Mouse (Mus musculus) spleen, adult 12 weeks (tissue): ENCODE measurements around the gene Gabbr2.

Experiments
- DNase-seq: peaks from one replicate; pipeline ENCODE4 v3.0.0; 2022; ENCODE audit warnings: low spot score

Gabbr2 gene

DNA sequence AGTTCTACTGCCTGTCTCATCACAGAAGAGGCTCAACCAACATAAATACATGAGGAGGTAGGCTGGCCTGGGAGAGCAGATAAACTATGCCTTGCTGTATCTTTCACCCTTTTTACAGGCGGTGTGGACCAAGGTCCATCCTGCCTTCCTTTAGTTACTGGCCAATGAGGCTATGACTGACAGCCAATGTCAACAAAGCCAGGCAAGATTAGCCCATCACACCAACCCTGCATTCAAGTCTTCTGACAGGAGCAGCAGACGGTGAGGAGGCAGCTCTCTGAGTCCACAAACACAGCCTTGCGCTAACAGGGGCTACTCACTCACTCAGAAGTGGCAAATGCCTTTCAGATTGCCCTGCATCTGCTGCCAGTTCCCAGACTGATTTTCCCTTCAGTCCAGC lies 3.4 kb downstream of the Gabbr2 start:
- DNase-seq: no peak

GRCm38 (mm10) chr4:46987809-46988208 lies 3.9 kb downstream of the Gabbr2 start:
- DNase-seq: no peak

DNA sequence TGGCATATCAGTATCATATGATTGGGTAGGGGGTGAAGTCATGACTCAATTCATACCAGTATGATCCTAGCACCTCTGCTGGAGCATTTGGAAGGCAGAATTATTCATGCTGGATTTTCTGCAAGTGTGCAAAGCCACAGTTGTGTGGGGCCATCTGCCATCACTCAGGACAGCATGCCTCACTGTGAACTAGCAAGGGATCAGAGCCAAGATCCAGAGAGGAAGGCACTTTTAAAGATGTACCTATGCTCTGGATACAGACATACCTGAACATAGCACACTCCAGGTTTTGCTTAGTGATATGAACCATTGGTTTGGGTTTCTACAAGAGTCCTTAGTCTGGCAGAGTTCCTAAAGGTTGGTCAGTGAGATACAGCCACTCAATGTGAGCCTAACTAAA lies 5.6 kb downstream of the Gabbr2 start:
- DNase-seq: no peak

DNA sequence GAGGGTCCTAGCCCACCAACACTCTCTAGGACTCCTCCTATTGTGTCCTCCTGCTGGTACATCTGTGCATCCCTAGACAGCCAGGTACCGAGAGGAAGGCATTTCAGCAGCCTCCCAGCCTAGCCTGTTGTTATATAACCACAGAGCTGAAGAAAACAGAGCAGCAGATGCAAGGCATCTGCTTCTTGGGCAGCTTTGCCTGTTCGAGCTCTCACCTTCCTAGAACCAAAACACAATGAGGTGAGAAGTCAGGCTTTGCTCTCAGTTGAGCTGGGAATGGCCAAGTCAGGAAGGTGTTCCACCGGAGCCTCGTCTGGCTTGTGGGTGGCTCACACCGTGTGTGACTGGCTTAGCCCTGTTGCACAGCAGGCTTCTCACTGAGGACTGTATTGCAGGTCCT lies 8.8 kb downstream of the Gabbr2 start:
- no peak for DNase-seq

DNA sequence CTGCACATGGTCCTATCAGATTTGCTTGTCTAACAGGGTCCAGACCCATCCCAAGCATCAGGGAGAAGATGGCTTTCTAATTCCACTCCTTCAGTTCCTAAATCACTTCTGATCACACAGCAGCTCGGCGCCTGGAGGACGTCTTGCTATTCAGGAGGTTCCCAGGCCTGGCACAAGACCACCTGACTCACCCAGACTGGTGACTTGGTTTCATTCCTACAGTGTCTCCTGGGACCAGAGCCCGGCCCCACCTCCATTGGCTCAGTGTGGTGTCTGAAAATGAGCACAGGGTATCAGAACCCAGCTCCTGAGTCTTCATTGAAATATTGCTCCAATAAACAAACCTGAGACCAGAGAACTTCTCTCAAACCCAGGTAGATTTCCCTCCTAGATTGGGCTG lies 9.6 kb downstream of the Gabbr2 start:
- DNase-seq: no peak

DNA sequence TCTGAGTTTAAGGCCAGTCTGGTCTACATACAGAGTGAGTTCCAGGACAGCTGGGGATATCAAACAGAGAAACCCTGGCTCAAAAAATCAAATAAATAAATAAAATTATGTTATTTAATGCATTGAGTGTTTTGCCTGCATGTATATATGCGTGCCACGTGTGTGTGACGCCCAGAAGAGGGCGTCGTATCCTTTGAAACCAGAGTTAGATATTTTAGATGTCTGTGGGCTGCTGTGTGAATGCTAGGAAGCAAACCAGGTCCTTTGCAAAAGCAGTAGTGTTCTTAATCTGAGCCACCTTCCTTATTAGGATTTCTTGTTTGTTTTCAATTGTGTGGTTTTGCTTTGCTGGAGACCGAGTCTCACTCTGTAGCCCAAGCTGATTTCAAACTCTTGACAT lies 13.3 kb downstream of the Gabbr2 start:
- no peak for DNase-seq

GRCm38 (mm10) chr4:46977161-46977560 lies 14.5 kb downstream of the Gabbr2 start:
- no peak for DNase-seq

DNA sequence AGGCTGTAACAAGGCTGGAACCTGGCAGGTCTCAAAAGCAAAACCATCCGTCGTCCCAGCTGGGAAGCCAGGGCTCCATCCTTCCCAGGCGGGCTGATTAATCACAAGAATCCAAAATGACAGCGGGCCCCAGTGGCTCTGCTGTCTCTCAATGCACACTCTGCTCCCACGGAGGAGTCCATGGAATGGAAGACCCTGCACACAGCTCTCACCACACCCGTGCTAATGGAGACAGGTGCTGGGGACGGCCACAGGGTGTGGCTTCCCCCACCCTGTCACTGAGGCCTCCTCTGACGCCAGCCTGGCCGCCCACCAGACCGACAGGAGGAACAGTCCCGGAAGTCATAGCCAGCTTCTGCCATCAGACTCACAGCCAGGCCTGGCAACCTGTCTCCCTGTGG lies 15.0 kb downstream of the Gabbr2 start:
- DNase-seq: no peak

GRCm38 (mm10) chr4:46973322-46973721 lies 18.4 kb downstream of the Gabbr2 start:
- no peak for DNase-seq

- no peak for DNase-seq
Measured at GRCm38 (mm10) chr4:46967981-46968380, 23.7 kb downstream of the Gabbr2 start.

DNA sequence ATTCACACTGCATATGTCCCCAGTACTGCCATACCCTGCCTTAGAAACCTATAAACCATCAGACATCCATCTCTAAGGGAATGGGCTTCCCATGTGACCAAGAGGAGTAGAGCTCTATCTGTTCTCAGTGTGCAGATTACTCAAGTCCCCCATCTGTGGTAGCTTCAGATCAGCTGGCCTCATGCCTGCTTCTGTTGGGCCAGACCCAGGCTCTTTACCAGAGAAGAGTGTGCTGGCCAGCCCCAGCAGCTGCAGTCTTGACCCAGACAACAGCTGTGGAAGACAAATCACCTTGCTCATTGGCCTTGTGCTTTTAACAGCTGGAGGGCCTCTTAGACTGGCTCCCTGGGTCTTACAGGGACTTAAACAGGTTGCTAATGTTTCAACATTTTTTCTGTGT lies 25.1 kb downstream of the Gabbr2 start:
- DNase-seq: no peak

DNA sequence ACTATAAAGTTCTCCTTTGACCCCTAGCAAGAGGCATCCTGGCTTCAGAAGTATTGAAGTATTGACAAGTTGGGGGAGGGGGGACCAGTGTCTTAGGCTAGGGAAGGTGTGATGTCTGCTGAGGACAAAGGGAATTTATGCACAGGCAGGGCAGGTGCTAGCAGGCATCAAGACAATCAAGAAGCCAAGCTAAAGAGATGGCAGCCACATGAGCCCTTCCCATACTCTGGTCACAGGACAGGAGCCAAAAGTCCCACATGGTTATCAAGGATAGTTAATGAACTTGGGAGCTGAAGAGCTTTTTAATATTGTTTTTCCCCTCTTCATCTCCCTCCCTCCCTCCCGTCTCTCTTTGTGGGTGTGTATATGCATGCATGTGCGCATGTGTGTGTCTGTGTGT lies 30.3 kb downstream of the Gabbr2 start:
- DNase-seq: no peak

DNA sequence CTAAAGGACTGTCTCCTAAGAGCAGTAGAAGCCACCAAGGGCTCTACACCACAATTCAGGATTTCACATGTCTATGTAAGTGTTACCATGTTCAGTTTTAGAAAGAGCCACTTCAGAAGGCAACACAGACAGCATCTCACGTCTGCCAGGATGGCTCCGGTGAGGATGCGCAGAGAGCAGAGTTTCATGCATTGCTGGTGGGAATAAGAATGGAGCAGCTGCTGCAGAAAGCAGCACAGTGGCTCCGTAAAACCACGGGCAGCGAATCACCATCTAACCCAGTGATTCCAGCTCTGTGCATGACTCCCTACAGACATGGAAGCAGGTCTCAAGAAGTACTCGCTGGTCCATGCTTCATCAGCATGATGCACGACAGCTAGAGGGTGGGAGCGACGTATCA lies 31.5 kb downstream of the Gabbr2 start:
- DNase-seq: no peak

- DNase-seq: no peak
Measured at GRCm38 (mm10) chr4:46959776-46960175, 31.9 kb downstream of the Gabbr2 start.

GRCm38 (mm10) chr4:46957955-46958354 lies 33.7 kb downstream of the Gabbr2 start:
- DNase-seq: no peak

GRCm38 (mm10) chr4:46956966-46957365 lies 34.7 kb downstream of the Gabbr2 start:
- no peak for DNase-seq

- DNase-seq: no peak
Measured at GRCm38 (mm10) chr4:46953021-46953420, 38.7 kb downstream of the Gabbr2 start.

- no peak for DNase-seq
Measured at GRCm38 (mm10) chr4:46952562-46952961, 39.1 kb downstream of the Gabbr2 start.

DNA sequence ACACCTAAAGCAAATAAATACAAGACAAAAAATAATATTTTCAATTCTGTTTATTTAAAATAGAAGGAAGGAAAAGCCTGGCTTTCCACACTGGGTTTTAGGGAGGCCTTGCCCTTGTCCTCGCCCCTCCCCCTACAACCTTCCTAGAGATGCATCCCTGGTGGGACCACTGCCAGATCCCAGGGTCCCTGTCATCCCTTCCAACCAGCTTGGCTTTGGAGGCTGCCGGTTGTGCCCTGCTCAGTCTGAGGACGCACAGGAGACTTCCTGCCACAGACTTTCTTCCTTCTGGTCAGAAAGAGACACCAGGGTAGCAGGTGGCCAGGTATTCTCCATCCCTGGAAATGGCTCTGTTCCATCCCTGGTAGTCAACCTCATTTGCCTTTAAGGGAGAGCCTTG lies 57.4 kb downstream of the Gabbr2 start:
- DNase-seq: no peak

- DNase-seq: no peak
Measured at GRCm38 (mm10) chr4:46933590-46933989, 58.1 kb downstream of the Gabbr2 start.

DNA sequence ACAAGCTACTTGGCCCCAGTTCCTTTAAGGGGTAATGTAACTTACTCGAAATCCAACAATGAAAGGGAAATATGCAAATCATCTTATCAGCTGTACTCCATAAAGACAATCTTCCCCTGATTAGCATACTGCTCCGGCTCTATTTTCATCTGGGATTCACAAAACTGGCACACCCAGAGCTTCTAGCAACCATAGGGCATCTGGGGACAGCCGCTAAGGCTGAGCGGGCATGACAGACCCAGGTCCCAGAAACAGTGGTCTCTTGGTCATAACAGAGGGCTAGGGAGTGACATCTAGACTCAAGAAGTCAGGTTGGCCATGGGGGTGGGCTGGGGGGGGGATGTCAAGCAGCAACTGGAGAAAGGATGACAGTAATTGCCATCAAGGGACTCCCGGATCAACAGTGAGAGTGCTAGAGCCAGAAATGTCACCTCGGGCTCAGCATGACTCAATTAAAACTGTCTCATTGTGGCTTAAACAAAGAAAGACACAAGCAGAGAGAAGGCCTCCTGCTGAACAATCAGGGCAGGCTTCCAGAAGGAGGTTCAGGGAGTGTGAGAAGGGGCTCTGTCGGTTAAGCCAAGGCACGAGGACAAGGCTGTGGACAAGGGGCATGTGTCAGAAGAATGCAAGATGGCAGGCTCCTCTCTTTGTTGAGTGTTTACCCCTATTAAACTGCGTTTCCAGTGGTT lies 59.8 kb downstream of the Gabbr2 start:
- DNase-seq: no peak

- no peak for DNase-seq
Measured at GRCm38 (mm10) chr4:46928112-46928511, 63.6 kb downstream of the Gabbr2 start.

DNA sequence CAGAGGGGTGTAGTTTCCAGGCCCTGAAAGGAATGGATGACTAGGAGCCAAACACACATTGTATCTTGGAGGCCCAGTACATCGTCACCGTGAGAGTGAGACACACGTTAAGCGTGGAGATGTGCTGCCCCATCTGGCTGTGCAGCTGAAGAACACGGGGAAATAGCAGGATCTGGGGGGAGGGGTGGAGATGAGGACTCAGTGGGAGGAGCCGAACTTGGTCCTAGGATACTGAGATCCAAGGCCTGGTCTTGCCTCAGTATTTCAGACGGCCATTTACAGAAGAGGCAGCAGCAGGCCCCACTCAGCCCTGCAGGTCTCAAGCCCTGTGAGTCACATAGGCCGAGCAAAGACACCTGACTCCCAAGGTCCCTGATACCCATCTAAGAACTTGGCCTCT lies 72.5 kb downstream of the Gabbr2 start:
- DNase-seq: no peak

DNA sequence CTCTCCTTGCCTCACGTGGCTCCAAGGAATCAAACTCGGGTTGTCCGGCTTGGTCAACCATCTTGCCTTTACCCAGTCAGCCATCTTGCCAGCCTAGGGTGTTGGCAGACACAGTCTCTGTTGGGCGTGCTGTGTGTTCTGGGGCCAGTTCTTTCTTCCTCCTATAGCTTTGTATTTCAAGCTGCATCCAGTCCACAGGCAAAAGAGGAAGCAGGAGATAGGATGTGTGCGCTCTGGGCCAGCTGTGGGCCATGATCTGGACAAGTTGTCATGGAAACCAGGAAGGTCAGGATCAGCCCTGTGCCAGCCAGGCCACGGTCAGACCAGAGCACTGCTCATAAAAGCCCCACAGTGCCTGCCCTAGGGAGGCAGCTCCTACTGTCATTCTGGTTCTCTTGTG lies 74.9 kb downstream of the Gabbr2 start:
- DNase-seq: no peak

DNA sequence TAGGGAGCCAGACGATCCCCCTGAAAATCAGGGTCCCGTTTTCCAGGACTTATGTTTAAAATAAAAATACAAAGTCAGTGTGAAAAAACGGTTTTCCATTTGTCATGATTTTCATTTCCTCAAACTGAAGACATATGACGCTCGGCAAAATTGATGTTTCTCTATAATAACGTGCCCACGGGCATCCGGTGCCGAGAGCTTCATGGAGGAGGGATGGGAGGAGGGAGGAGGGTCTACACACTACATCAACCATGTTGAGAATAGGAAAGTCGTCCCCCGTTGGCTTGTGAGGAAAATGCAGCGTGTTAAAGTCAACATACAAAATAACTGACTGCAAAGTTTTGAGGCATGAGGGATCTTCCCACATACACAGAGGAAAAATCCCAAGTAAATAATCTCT lies 75.7 kb downstream of the Gabbr2 start:
- no peak for DNase-seq
